Mouse (Mus musculus) v-Abl transformed pro-B cells (cell line): ENCODE data around the gene Hoxa5.

Experiments
- in situ Hi-C, 2 experiments: fragments of 400-800 bp; cut with MboI; formaldehyde crosslinking; loops; one replicate each; pipeline ENCODE4 v1.15.1; 2025; ENCODE audit not compliant: unreplicated experiment in 2 of 2

Hoxa5 gene

DNA sequence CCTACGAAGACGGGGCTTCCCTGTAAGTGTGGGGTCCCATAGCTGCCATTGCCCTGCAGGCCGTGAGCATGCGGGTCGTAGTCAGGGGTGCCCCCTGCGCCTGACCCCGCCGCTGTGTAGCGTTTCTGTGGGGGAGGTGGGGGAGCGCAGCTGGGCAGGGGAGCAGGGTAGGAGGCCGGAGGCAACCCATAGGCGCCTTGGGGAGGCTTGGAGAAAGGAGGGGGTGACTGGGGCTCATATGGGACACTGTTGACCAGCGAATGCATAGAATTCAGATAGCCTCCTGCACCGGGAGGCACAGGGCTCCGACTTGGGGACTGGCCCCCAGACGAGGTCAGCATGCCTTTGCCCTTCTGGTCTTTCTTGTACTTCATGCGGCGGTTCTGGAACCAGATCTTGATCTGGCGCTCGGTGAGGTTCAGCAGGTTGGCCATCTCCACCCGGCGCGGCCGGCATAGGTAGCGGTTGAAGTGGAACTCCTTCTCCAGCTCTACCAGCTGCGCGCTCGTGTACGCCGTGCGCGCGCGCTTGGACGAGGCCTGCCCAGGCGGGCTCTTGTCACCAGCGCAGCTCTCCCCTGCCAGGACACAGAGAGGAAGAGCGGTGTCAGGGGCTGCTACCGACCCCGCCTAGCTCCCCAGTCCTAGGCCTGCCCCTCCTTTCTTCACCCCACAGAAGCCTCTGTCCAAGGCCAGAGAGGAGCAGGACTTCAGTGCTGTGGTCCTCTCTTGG lies 34.1 kb downstream of the Hoxa5 start:
- in situ Hi-C loops, result no loop called here

DNA sequence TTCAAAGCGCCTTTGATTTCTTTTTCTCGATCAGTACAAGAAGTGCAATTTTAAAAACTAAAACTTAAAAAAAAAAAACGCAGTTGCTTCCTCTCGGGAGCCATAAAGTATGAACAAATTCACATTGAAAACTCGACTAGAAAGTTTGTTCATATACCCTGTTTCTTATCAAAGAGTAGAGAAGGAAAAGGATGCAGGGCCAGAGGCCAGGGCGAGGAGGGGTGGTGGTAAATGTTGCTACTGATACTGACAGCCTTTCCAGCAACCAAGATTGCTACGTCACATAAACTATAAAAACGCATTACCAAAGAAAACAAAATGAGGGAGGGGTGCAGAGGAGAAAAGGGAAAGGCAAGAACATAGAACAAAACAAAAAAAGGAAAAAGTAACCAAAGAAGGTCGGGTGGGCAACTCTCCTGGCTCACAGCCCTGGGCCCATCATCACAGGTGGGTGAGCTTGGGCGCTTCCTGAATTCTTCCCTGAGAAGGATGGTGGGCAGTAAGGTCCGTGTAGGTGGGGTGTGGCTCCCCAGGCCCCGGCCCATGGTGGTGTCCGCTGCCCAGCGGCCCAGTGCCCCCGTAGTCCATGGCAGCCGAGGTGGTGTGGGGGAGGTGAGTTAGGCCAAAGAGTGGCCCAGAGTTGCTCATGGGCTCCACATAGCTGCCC lies 34.8 kb downstream of the Hoxa5 start:
- in situ Hi-C loops, result no loop called here

DNA sequence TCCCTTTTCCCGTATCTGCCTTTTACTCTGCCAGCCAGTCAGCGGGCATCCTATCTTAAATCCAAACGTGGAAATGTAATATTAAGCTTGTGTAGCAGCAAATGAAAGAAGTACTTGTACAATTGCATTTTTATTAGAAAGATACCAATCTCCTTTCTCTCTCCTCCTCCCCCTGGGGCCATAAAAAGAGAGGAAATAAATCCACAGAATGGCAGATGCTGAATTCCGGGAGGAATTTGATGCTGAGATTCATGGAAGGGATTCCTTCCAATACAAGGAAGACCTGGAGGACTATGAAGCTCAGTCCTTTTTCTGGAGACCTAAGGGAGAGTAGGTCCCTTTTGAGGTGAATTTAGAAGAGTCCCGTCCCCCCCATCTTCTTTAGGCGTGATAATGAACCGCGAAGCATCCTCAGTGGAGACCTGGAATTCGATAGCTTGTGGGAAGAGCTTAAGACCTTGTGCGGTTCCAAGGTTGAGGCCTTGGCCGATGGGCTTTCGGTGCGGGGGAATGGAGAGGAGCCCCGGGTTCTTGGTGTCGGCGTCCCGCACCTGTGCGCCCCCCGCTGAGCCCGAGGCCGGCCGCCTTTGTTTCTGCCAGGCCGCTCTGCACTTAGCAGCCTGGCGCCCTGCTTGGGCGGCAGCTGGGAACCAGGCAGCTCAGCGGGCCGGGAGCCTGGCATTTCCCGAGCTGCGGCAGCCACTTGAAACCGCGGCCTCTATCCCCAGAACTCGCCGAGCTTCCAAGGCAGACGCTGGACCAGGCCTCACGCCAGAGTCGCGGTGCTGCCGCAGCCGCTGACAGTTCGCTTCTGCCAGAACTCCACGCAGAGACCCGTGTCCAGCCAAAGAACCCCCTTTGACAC lies 36.0 kb downstream of the Hoxa5 start:
- in situ Hi-C loops, result no loop called here

DNA sequence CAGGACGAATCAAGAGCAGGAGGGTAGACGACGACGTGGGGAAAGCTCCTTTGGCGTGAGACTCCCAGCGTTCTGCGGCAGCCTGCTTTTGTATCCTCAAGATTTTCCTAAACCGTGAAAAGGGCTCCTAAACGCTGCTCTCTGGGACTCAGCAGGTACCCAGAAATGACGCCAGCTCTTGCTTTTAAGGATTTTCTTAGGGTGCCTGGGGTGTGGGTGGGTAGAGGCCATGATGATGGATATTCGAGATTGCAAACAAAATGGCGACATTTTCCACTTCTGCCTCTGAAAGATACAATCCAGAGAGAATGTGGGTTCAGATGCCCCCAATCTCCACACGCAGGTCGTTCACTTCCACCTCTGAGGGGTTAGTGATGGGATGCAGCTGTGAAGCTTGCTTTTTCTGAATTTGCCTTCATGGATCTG lies 36.6 kb downstream of the Hoxa5 start:
- in situ Hi-C loops, result no loop called here

DNA sequence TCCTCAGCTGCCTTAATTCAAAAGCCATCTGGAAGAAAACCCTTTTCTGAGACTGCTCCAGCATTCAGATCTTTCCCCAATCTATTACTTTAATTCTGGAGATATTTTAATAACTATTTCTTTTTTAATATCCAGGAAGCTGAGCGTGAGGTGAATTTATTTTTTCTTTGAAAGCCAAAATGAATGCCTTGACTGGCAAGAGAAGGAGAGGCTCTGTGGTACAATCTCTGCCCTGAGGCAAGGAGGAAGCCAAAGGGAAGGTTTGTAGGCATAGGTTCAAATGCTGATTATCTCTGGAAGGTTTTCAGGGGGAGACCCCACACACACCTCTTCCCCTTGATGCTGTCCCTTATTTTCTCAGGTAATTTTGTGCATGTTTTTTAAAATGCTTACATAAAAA lies 37.2 kb downstream of the Hoxa5 start:
- in situ Hi-C loops, result no loop called here

DNA sequence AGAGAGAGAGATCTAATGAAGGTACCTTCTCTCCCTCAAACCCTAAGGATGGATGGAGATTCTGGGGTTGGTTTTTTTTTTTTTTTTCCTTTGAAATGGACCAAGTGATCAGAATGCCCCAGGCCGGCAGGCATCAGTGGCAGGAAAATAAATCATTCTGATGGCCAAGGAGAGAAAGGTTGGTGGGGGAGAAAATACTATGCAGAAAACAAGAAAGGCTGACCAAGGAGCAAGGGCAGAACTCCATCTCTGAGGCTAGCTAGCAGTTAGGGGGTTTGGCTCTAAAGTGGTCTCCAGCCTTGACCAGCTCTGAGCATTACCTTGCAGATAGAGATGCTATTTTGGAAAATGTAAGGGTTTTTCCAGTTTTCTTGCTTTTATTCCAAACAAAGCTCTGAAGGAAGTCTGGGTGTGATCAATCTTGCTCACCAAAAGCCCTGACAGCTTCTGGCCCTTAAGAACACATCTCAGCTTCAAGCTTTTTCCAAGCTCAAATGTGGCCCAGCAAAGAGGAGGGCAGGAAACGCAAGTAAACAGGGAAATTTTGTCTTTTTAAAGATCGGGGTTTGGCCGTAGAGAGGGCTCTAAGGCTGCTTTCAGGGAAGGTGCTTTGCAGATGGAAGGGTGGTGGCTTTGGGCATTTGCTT lies 37.8 kb downstream of the Hoxa5 start:
- in situ Hi-C loops, result no loop called here

DNA sequence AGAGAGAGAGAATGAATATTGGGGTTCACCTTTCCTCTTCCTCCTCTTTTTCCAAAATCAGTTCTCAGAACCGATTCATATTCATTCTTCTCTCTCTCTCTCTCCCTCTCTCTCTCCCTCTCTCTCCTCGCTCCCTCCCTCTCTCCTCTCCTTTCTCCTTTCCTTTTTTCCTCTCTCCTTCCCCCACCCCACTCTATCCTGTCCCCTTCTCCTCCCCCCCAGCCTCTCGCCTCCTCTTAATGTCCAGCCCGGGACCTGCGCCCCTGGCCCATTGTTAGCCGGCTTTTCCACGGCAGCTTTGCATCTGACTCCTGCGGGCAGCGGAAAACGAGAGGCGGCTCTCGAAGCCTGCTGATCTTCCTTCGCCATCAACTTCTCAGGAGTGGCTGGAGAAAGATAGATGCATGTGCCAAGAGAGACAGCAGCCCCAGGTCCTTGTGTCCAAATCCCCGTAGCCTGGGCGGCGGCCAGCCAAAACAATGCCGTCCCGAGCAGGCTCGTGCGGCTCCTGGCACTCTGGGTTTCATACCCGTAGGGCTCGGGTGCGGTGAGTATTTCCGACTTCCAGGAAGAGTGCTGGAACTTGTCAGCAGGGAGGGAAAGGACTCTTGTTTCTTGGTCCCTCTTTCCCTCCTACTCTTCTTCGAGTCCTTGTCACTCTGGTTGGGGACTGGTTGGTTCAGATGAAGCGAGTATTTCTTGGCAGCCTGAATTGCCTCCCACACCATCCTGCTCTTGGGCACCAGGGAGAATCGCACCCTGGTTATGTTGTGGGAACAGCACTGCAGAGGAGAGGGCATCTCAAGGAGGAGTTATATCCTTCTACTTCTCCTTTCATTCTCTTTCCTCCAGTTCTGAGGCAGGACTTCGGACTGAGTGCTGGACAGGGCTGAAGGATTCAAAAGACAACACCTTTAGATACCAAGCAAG lies 38.7 kb downstream of the Hoxa5 start:
- in situ Hi-C loops, result no loop called here

DNA sequence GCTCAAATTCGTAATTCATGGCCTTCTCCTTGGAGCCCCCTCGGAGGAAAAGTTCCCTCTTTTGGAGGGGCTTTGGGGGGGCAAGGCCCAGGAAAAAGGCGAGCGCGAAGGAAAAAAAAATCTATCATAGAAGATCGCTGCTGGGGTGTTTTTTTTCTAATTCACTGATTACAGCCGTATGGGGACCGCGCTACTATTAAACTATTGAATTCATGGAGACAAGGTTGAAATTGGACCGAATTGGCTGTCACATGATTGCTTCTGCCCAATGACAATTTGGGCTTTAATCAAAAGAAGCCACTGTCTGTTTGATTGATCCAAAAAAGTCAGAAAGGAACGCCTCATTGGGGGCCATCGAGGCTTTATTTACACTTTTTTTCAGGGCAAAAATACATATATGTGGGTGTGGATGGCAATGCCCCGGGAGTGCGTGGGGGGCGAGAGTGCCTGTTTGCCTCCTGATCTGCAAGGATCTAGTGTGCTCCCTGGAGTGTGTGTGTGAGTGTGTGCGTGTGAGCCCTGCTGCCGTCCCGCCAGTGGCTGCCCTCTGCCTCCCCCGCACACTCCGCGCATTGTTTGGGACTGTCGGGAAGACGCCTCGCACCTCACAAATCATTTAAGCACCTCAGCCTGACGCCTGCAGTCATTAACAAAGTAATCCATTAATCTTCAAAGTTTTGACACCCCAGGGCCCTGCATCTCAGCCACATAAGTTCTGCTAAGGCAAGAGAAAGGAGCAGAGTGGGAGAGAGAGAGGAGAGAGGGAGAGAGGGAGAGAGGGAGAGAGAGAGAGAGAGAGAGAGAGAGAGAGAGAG lies 39.6 kb downstream of the Hoxa5 start, which contains the start of gene Hoxa2:
Gene Hoxa2 (minus strand): TSS at position 206 of the 815 bp plus-strand sequence.
- in situ Hi-C loops, result no loop called here

DNA sequence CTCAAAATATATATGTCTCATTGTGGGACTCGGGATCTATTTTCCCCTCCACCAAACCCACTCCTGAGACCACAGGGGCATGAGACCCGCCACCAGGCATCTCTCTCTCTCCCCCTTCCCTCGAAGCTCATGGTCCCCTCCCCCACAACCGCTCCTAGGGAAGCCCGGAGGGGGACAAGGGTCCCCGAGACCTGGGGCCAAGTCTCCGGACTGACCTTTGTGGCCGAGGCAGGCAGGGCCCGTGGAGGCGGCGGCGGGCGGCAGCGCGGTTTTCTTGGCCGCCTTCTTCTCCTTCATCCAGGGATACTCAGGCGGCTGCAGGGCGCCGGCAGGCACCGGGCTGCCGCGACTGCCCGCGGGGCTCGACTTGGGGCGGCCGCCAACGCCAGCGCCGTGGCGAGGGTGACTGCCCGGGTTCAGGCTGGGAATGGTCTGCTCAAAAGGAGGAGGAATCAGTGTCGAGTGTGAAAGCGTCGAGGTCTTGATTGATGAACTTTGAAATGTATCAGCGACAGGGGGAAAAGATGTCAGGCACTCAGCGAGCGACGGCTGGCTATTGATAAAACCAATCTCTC lies 40.2 kb downstream of the Hoxa5 start:
- in situ Hi-C loops, result no loop called here

DNA sequence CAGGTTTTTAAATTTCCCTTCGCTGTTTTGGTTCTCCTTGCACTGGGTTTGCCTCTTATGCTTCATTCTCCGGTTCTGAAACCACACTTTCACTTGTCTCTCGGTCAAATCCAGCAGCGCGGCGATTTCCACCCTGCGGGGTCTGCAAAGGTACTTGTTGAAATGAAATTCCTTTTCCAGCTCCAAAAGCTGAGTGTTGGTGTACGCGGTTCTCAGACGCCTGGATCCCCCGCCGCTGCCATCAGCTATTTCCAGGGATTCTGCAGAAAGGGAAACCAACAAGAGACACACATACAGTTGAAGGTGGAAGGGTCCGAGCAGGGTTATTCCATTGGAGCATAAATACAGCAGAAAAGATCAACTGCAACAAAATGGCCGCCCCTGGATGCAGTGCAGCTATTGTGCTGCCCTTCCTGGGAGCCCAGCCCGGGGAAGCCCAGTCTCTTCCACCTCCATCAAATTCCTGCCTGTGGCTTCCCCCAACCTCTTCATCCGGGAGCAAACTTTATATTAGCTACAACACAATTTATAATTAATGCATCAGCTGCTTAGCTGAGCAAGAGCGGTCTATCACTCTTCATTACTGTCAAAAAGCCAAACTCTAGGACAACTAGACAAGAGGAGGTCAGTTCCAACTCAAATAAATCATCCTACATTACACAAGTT lies 40.9 kb downstream of the Hoxa5 start:
- in situ Hi-C loops, result no loop called here

DNA sequence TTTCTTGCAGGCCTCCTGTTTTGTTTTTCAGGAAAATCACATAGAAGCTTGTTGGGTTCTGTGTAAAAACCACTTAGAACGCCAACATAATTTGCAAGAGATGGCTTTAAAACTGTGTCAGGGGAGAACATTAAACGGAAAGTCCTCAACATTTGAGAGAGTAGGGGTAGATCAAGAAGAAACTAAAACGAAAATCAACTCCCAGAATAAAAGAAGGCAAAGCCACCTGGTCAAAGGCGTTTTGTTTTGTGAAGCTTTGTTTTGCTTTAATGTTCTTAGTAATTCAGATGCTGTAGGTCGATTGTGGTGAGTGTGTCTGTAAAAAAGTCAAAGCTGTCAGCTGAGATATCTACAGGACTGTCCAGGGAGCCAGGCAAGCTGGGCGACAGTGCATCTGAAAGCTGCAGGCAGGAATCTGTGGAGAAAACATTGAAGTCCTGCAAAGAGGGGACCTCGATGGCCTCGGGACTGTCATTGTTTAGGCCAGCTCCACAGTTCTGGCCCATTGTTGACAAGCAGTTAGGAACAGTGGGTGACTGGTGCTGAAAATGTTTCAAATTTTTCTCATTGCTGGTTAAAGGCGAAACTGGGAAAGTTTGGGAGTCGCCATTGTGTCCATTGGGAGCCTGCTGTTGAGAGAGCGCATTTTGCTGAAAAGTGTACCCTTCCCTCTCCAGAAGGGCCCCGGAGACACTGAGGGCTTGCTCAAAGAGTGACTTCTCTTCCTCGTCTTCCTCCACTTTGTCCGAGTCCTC lies 41.6 kb downstream of the Hoxa5 start:
- in situ Hi-C loops, result no loop called here

DNA sequence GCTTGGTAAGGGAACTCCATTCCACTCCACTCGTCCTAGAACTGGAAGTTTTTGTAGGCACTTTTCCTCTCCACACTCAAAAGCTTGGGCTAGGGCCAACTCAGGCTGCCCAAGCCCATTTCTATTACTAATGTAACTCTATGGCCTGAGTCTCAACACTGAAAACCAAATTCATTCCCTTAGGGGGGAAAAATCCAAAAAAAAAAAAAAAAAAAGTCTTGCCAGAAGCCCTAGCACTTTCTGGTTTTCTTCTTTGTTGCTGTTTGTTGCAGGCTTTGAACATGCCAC lies 42.4 kb downstream of the Hoxa5 start:
- in situ Hi-C loops, result no loop called here

DNA sequence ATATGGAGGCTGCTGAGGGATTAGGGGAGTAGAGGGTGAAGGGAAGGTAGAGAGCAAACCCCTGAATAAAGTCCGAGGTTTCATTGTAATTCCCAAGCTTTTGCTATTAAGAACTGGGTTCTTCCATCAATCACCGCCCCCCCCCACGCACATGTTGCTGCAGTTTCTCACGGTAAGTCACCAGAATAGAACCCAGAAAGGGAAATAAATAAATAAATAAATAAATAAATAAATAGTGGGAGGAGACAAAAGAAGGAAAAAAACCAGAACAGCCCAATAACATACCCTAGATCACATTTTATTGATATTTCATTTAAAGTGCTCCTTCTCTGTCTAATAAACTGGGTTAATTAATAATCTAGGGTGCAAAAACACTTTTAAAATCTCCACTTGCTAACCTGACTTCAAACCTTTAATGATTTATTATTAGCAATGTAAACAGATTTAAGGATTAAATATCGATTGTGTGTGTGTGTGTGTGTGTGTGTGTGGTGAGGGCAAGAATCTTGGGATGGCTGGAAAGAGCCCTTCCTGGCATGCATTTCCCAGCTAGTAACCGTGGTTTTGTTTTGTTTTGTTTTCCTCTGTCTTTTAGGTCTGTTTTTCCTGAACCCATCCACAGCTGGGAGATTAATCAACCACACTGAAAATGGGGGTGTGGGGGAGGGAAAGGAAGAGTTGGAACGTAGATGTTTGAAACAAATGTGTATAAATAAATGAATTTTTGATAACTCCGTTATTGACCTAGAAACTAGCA lies 42.9 kb downstream of the Hoxa5 start:
- in situ Hi-C loops, result no loop called here

DNA sequence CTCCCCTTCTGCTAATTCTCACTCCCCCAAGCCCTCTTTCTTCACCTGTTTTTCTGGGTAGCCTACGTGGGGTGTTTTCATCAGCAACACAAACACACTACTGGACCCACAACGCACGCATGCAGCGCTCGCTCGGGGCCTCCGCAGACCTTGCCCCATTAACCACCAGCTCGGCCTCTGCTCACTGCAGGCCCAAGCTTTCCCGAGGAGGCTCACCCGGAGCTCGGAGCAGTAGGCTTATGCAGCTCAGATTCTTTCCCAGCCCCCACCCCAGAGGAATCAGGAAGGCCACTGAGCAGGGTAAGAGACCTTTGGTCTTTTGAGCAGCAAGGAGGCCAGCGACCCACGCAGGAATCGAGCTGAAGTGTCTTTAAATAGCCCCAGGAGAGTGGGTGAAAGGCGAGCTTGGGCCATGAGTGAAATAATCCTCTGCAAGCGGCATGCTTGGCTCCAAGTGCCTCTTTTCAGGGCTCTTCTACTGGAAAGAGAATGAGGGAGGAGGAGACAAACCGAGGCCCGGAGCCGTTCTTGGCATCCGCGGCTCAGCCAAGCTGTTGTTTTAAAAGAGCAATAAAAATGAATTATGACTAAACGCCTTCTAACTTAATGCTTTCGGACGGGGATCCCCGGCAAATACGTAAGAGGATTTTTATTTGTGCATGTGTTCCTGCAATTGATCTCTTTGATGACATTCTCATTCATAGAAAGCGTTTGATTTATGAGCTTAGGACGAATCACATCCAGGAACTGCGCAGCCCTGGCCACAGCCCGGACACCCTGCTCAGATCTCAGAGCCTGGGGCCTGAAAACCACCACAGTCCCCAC lies 43.7 kb downstream of the Hoxa5 start:
- in situ Hi-C loops, result no loop called here

DNA sequence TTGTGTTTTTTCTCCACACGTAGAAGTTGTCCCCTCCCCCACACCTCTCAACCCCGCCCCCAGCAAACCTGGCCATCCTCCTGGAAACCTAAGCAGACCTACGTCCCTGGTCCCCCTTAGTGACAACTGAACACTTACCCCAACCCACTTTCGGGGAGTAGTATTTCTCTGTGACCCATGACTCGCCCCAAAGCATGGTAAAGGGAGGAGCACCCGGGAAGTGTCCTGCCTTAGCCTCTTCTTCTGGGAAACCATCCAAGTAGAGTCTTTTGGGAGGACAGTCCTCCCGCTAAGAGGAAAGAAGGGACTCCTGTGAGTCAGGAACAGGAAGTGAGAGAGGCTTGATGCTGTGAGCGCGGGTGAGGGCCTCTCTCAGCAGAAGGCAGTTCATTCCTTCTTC lies 44.4 kb downstream of the Hoxa5 start:
- in situ Hi-C loops, result no loop called here

DNA sequence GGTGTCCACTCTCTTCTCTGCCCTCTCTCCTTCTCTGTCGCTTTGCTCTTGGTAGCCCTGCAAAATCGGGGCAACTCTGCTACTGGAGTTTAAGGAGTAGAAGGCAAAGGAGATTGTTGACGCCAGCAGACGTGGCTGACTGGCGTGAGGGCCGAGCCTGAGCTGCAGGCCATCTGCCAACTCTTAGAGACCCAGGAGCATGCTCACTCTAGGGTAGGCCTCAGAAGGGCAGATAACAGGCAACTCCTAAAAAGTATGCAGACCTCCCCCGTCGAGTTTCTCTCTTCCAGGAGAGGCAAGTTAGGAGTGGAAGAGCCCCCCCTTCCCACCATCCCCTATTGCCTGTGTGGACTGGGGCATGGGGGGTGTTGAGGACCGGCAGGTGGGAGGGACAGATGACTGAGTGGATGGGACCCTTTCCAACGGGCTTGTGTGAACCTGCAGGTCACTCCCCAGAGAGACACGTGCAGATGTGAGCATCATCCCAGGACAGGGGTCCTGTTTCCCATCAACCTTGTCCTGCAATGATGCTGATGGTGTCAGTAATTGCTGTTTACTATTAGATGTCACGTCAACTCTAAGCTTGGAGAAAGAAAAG lies 45.1 kb downstream of the Hoxa5 start:
- in situ Hi-C loops, result no loop called here
